In the genomic region with DNA sequence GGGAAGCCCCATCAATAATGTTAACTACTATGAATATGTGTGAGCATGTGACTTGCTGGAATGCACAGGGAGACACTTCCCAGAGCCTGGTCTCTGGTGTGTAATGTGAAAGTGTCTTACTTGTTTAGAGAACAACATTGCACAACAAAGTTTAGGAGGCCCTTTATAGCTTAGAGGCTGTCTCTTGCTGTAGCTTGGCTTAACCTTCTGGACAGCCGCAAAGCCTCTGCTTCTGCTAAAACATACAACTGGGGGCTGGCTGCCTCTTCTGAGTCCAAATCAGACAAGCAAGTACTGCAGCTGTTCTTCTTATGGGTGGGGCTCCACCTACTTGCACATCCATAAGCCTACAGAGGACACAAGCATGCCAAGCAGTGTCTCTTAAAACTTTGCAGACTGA, we compare ENCODE assay signal across 23 mouse cellular contexts. TPM values are rescaled to one million over a fixed set of nuclear protein-coding genes. Genes with fewer than 3 reads are reported as not detected.
A peak's percentile ranks its signal among the peaks of the same experiment; 100 is the strongest.
DNase-seq lines count a peak whose midpoint lies in the region; ATAC-seq lines count a peak whose summit lies in the region.
"Had no signal": no experiment of that assay in that cellular context is flagged by ENCODE, and none has a peak within 500 bp of the region (broad histone marks: within the 10 kb centered on the region; RNA-seq: fewer than 3 reads in every experiment).

No protein-coding gene starts in this region.

- ATAC-seq in limb, embryonic 12.5 days (ENCODE audit: insufficient number of reproducible peaks, insufficient read depth, low FRiP score, low TSS enrichment, low read depth) = no peak
- no peak for ATAC-seq in limb, embryonic 15.5 days (ENCODE audit: insufficient number of reproducible peaks, low FRiP score, low TSS enrichment, low read depth)
- ATAC-seq in megakaryocyte, adult 5-6 weeks (ENCODE audit: poor library complexity, severe bottlenecking) = no peak
- ATAC-seq: forebrain, embryonic 14.5 days; hindbrain, embryonic 16.5 days had no signal

- no peak overlapping the region for H3K4me3 ChIP-seq in limb, embryonic 12.5 days (replicated peaks)
- H3K4me3 ChIP-seq in limb, embryonic 10.5 days = no peak overlapping the region
- H3K4me3 ChIP-seq in limb, embryonic 15.5 days = no peak overlapping the region
- H3K4me3 ChIP-seq: erythroblast, embryonic 14.5 days; heart, embryonic 12.5 days; liver, embryonic 13.5 days had no signal

- H3K27ac ChIP-seq in limb, embryonic 12.5 days = peak overlapping the region; percentile 69
- no peak overlapping the region for H3K27ac ChIP-seq in limb, embryonic 10.5 days
- H3K27ac ChIP-seq in limb, embryonic 15.5 days = peak overlapping the region; percentile 61; the same call in 1 of the 2 replicates
- H3K27ac ChIP-seq: liver, embryonic 13.5 days had no signal

- no peaks in the 10 kb centered on the region for H3K9me3 ChIP-seq in limb, embryonic 12.5 days
- no peaks in the 10 kb centered on the region for H3K9me3 ChIP-seq in limb, embryonic 10.5 days (replicated peaks)
- no peaks in the 10 kb centered on the region for H3K9me3 ChIP-seq in limb, embryonic 15.5 days
- H3K9me3 ChIP-seq: heart, embryonic 12.5 days; liver, embryonic 13.5 days had no signal

- intact Hi-C loops in heart, postnatal 10 days (cut with DNase I) = no loop called here

- no peak overlapping the region for H3K9ac ChIP-seq in limb, embryonic 12.5 days (replicated peaks)
- no peak overlapping the region for H3K9ac ChIP-seq in limb, embryonic 15.5 days
- H3K9ac ChIP-seq: heart, embryonic 12.5 days; liver, embryonic 13.5 days had no signal

- H3K4me2 ChIP-seq in limb, embryonic 12.5 days = no peak overlapping the region
- no peak overlapping the region for H3K4me2 ChIP-seq in limb, embryonic 15.5 days
- H3K4me2 ChIP-seq: heart, embryonic 12.5 days; liver, embryonic 13.5 days had no signal

- 67% methylated on average over 1 of the region's 1 CpGs for WGBS in limb, embryonic 12.5 days
- 76% methylated on average over 1 of the region's 1 CpGs for WGBS in limb, embryonic 10.5 days
- 69% methylated on average over 1 of the region's 1 CpGs for WGBS in limb, embryonic 15.5 days

- H3K27me3 ChIP-seq in limb, embryonic 12.5 days = no peaks in the 10 kb centered on the region
- H3K27me3 ChIP-seq in limb, embryonic 10.5 days (ENCODE audit: low read depth, poor library complexity, severe bottlenecking) = no peaks in the 10 kb centered on the region
- H3K27me3 ChIP-seq in limb, embryonic 15.5 days = no peaks in the 10 kb centered on the region
- H3K27me3 ChIP-seq: heart, embryonic 12.5 days; liver, embryonic 13.5 days had no signal

- H3K36me3 ChIP-seq in limb, embryonic 12.5 days = no peaks in the 10 kb centered on the region
- no peaks in the 10 kb centered on the region for H3K36me3 ChIP-seq in limb, embryonic 10.5 days
- H3K36me3 ChIP-seq in limb, embryonic 15.5 days = no peaks in the 10 kb centered on the region
- H3K36me3 ChIP-seq: heart, embryonic 12.5 days; liver, embryonic 13.5 days had no signal

- DNase-seq in heart, postnatal 10 days = peak; percentile 10
- DNase-seq in heart, adult 18-20 months = no peak
- DNase-seq in limb, embryonic 10.5 days (ENCODE audit: low spot score) = no peak
- peak; percentile 9 for DNase-seq in NIH3T3 (ENCODE audit: low read depth)
- DNase-seq in testis, postnatal 14 days (ENCODE audit: low spot score) = no peak
- DNase-seq: adrenal gland, adult 8-10 months; cerebellum, postnatal 25 days; heart, postnatal 36 days; layer of hippocampus, postnatal 36 days; liver, embryonic 13.5 days; midbrain, embryonic 14.5 days; retina, postnatal 1 day; right cerebral cortex, postnatal 4 days had no signal

- peaks cover 7% of the 10 kb centered on the region; the same call in 1 of the 2 replicates for H3K4me1 ChIP-seq in limb, embryonic 12.5 days (replicated peaks)
- 0 out of 2 replicates have a peak, but pooled peaks cover 2% of the 10 kb centered on the region for H3K4me1 ChIP-seq in limb, embryonic 10.5 days
- peaks cover 15% of the 10 kb centered on the region for H3K4me1 ChIP-seq in limb, embryonic 15.5 days
- H3K4me1 ChIP-seq: liver, embryonic 13.5 days had no signal

RNA-seq across cellular contexts. Expression of a gene that starts 11.7 kb away (rescaled TPM):
- not detected for total RNA-seq in heart, postnatal 10 days (2021)
- not detected for total RNA-seq in heart, adult 18-20 months (2021)
- polyA plus RNA-seq in limb, embryonic 12.5 days (2016; fragmentation: Nextera tagmentation; extraction: Ambion mirVana) = 8.4 and 9.8 TPM in 2 replicates
- polyA plus RNA-seq in limb, embryonic 10.5 days (2016; fragmentation: Nextera tagmentation; extraction: Ambion mirVana) = 2.5 and 5.5 TPM in 2 replicates
- polyA plus RNA-seq in limb, embryonic 15.5 days (2015; fragmentation: Nextera tagmentation; extraction: Ambion mirVana) = 12.5 and 13.7 TPM in 2 replicates
- not detected in 2 replicates for total RNA-seq in megakaryocyte, adult 5-6 weeks (2015)
- total RNA-seq in megakaryocyte, adult 5-6 weeks (2017) = not detected in 2 replicates
- total RNA-seq: CH12.LX; heart, postnatal 36 days; megakaryocyte progenitor cell, adult 5-6 weeks; neutrophil, adult 5-6 weeks had no signal
- polyA plus RNA-seq: erythroblast, embryonic 14.5 days had no signal

Comparison
In these comparisons a context has a peak if more than half of its experiments do, and no peak if none do; other contexts are left out.
1. DNase-seq: peak in heart, postnatal 10 days (2 of 2) and NIH3T3 (single experiment); none in heart, adult 18-20 months (0 of 2), limb, embryonic 10.5 days (single experiment) and testis, postnatal 14 days (single experiment).